Mouse (Mus musculus): ENCODE measurements around the gene Fignl1.

DNA sequence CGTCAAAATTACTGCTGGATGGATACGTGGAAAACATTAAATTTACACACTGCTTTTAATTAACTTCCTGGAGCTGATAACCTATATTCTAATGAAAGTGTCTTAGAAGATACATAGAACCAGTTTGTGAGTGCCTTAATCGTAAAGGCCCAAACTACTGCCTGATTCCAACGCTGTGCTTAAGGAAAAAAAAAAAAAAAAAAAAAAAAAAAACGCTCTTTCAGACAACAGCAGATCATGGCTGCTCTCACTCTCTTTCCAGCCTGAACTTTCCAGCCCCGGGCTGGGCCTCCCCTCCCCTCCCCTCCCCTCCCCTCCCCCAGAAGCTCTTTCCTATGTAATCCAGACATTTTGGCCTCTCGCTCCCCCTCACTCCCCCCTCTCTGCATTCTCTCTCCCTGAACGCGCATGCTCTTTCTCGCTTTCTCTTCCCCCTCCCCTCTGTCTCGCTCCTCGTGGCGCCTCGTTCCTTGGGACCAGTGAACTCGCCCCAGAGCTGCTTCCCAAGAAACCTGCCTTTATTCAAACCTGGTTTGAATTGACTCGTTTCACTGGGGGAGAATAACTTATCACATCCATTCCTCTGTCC lies 12.7 kb upstream of the Fignl1 start:
- TF ChIP-seq EP300 (IDR thresholded peaks at IDR 0.05; ENCODE audit: insufficient read depth, low read depth, low read length) (peak; percentile 64; the same call in 1 of the 2 replicates), CTCF (IDR thresholded peaks at IDR 0.05; ENCODE audit: low read depth, low read length) (no peak), POLR2A (IDR thresholded peaks at IDR 0.05; ENCODE audit: insufficient read depth, low read length) (no peak)
